Mouse (Mus musculus): ENCODE data around the gene Tescl. TPM values are rescaled to one million over a fixed set of nuclear protein-coding genes. Genes with fewer than 3 reads are reported as not detected.

Tescl gene
- total and polyA plus RNA-seq, 3 experiments = not detected

GRCm38 (mm10) chr7:24356081-24356480 lies 22.3 kb upstream of the Tescl start:
- H3K9ac ChIP-seq (ENCODE audit: control insufficient read depth, low read depth, low read length, poor library complexity, severe bottlenecking) = no peak overlapping the region
- no peaks in the 10 kb centered on the region; a peak in 2 of 4 replicates for H3K27me3 ChIP-seq (ENCODE audit: control insufficient read depth in 1 of 2, insufficient read depth in 2 of 2, low read length in 2 of 2)
- no peaks in the 10 kb centered on the region for H3K79me2 ChIP-seq (ENCODE audit: control insufficient read depth, insufficient read depth, low read length, poor library complexity)
- H3K36me3 ChIP-seq (ENCODE audit: control insufficient read depth in 1 of 2, insufficient read depth in 2 of 2, low read length in 2 of 2) = no peaks in the 10 kb centered on the region
- H3K9me3 ChIP-seq (replicated peaks; ENCODE audit: insufficient read depth, low read length) = no peaks in the 10 kb centered on the region
- TF ChIP-seq EP300 (IDR thresholded peaks at IDR 0.05; ENCODE audit: low read depth in 1 of 2, low read length in 2 of 2) = no peak
- TF ChIP-seq TAL1 (IDR thresholded peaks at IDR 0.05; ENCODE audit: low read length) = peak; percentile 33; the same call in 1 of the 2 replicates
- no peak for TF ChIP-seq TBP (IDR thresholded peaks at IDR 0.05; ENCODE audit: low read depth, low read length)
- peak overlapping the region in 1 of 2 experiments; percentile 34; a peak in 2 of 4 replicates for H3K4me3 ChIP-seq (ENCODE audit: control insufficient read depth in 1 of 2, insufficient read depth in 1 of 2, low read depth in 2 of 2, low read length in 2 of 2)
- peaks cover 0 to 3% of the 10 kb centered on the region in 2 experiments; a peak in 1 of 4 replicates for H3K4me1 ChIP-seq (ENCODE audit: control insufficient read depth in 1 of 2, insufficient read depth in 2 of 2, low read length in 2 of 2)
- DNase-seq (ENCODE audit: low read depth, low spot score) = peak; percentile 28
- H3K27ac ChIP-seq (ENCODE audit: control insufficient read depth, low read depth, low read length) = no peak overlapping the region

GRCm38 (mm10) chr7:24355646-24356045 lies 21.9 kb upstream of the Tescl start:
- H3K27ac ChIP-seq (ENCODE audit: control insufficient read depth, low read depth, low read length) = no peak overlapping the region
- peak; percentile 49 for DNase-seq (ENCODE audit: low read depth, low spot score)
- H3K4me1 ChIP-seq (ENCODE audit: control insufficient read depth in 1 of 2, insufficient read depth in 2 of 2, low read length in 2 of 2) = peaks cover 0 to 3% of the 10 kb centered on the region in 2 experiments; a peak in 1 of 4 replicates
- no peaks in the 10 kb centered on the region for H3K9me3 ChIP-seq (replicated peaks; ENCODE audit: insufficient read depth, low read length)
- H3K27me3 ChIP-seq (ENCODE audit: control insufficient read depth in 1 of 2, insufficient read depth in 2 of 2, low read length in 2 of 2) = no peaks in the 10 kb centered on the region; a peak in 2 of 4 replicates
- TF ChIP-seq NELFE (IDR thresholded peaks at IDR 0.05; ENCODE audit: low read depth, low read length) = no peak
- no peak for TF ChIP-seq GABPA (IDR thresholded peaks at IDR 0.05; ENCODE audit: low read depth, low read length)
- 0 out of 2 replicates have a peak, but pooled peaks have one; percentile 42 for TF ChIP-seq ELF1 (IDR thresholded peaks at IDR 0.05; ENCODE audit: low read depth, low read length)
- TF ChIP-seq RAD21 (IDR thresholded peaks at IDR 0.05; ENCODE audit: low read depth, low read length) = no peak
- TF ChIP-seq POLR2A (IDR thresholded peaks at IDR 0.05; ENCODE audit: control insufficient read depth in 1 of 2, insufficient read depth in 1 of 2, low read depth in 1 of 2, low read length in 2 of 2, poor library complexity in 1 of 2) = no peak
- no peak for TF ChIP-seq MYC (IDR thresholded peaks at IDR 0.05; ENCODE audit: low read depth, low read length)
- no peak for TF ChIP-seq JUND (IDR thresholded peaks at IDR 0.05; ENCODE audit: low read depth, low read length)
- TF ChIP-seq USF2 (IDR thresholded peaks at IDR 0.05; ENCODE audit: borderline replicate concordance in 1 of 2, insufficient read depth in 1 of 2, low read depth in 1 of 2, low read length in 2 of 2) = no peak
- TF ChIP-seq MXI1 (IDR thresholded peaks at IDR 0.05; ENCODE audit: low read depth, low read length) = no peak
- peak; percentile 63 for TF ChIP-seq NRF1 (IDR thresholded peaks at IDR 0.05; ENCODE audit: insufficient read depth, low read depth, low read length, poor library complexity, severe bottlenecking)
- TF ChIP-seq ETS1 (IDR thresholded peaks at IDR 0.05; ENCODE audit: low read depth, low read length) = no peak
- no peak for TF ChIP-seq MEF2A (IDR thresholded peaks at IDR 0.05; ENCODE audit: extremely low read depth, insufficient replicate concordance, low read depth, low read length, poor library complexity, severe bottlenecking)
- H3K79me2 ChIP-seq (ENCODE audit: control insufficient read depth, insufficient read depth, low read length, poor library complexity) = no peaks in the 10 kb centered on the region
- peak overlapping the region; percentile 34 to 51 for H3K4me3 ChIP-seq (ENCODE audit: control insufficient read depth in 1 of 2, insufficient read depth in 1 of 2, low read depth in 2 of 2, low read length in 2 of 2)
- no peaks in the 10 kb centered on the region for H3K36me3 ChIP-seq (ENCODE audit: control insufficient read depth in 1 of 2, insufficient read depth in 2 of 2, low read length in 2 of 2)
- peak overlapping the region; percentile 28; the same call in 1 of the 2 replicates for H3K9ac ChIP-seq (ENCODE audit: control insufficient read depth, low read depth, low read length, poor library complexity, severe bottlenecking)

Data from MEL (cell line).